Mouse (Mus musculus) testis, adult 2 months (tissue): Measurements from ENCODE around the gene Nck2.

Source experiments
- CTCF ChIP-seq: fragments of 200-500 bp; IDR thresholded peaks from 2 replicates; pipeline ENCODE4 v1.5.1; 2012; ENCODE audit warnings: low read depth, mild to moderate bottlenecking, inconsistent platforms, low read length, moderate library complexity; ENCODE audit not compliant: control insufficient read depth, insufficient read depth, insufficient replicate concordance
- POLR2A ChIP-seq: fragments of 200-500 bp; IDR thresholded peaks from 2 replicates; pipeline ENCODE4 v1.6.1; 2012; ENCODE audit warnings: low read depth, mild to moderate bottlenecking, inconsistent platforms, low read length, moderate library complexity; ENCODE audit not compliant: control insufficient read depth

DNA sequence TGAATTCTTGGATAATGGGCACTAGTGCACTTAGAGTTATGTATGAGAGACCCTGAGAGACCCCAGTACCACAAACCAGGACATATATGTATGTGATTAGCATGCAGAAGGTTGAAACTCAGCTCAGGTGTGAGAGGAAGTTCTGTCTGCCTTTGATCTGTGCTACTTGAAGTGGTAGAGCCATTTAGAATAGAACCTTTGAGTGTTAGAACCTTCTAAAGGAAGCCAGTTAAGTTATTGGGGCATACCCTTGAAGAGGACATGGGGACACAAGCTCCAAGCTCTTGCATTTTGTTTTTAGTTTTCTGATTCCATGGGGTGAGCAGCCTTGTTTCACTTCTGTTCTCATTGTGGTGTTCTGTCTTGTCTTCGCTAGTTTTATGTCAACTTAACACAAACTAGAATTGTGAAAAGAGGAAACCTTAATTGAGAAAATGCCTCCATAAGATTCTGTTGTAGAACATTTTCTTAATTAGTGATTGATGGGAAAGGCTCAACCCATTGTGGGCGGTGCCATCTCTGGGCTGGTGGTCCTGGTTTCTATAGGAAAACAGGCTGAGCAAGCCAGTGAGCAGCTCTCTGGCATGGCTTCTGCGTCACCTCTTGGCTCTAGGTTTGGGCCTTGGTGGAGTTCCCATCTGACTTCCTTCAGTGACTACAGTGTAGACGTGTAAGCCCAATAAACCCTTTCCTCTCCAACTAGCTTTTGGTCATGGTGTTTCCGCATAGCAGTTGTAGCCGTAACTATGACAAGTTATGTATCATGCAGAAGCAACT, 57.0 kb downstream of the Nck2 start:
- TF ChIP-seq CTCF = no peak
- no peak for TF ChIP-seq POLR2A
